Mouse (Mus musculus) inflammation-experienced regulatory T-cells, adult 6 months (primary cell): Measurements from ENCODE around the gene Gdpd5. TPM values are rescaled to one million over a fixed set of nuclear protein-coding genes. Genes with fewer than 3 reads are reported as not detected.
A peak's percentile ranks its signal among the peaks of the same experiment; 100 is the strongest.

Source experiments
- ATAC-seq: one replicate; pipeline ENCODE4 v1.8.0; 2017
- polyA plus RNA-seq, 3 experiments: library from polyadenylated mRNA; unstranded; fragments of 100-300 nt; shearing (Covaris generic); gene quantifications; one replicate each; pipeline ENCODE4 v1.2.1; 2017

Gdpd5 gene
- polyA plus RNA-seq, 3 experiments from 2014 or later: 15.1 to 29.0 (median 17.5) TPM

DNA sequence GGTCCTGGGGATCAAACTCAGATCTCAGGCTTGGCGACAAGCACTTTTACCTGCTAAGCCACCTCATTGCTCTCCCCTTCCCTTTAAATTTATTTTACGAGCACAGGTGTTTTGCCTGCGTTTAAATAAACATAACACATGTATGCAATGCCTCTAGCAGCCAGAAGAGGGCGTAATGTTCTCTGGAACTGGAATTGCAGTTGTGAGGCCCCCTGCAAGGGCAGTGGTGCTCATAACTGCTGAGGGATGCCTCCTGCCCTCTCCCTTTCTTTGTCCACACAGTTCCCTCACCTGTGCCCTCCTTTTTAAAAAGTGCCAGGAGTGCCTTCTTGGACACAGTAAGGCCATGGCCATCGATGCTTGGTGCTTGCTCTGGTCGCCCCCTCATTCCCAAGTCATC, 62.8 kb downstream of the Gdpd5 start:
- ATAC-seq: no peak

DNA sequence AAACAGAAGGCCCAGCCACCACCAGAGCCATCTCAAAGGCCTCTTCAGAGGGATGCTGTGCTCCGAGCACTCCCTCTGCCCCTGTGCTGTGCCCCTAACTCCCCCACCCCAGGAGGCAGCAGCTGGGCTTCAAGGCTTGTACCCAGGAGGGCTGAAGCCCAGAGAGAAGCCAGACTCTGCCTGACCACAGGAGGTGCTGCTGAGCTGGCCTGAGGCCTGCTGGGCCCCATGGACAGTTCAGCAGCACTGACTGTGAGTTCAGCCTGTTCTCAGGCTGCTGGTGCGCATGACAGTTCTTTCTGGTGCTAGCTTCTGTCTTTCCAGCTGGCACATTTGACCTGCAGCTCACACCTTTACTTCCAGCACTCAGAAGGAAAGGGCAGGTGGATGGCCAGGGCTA, 64.6 kb downstream of the Gdpd5 start:
- ATAC-seq: no peak

DNA sequence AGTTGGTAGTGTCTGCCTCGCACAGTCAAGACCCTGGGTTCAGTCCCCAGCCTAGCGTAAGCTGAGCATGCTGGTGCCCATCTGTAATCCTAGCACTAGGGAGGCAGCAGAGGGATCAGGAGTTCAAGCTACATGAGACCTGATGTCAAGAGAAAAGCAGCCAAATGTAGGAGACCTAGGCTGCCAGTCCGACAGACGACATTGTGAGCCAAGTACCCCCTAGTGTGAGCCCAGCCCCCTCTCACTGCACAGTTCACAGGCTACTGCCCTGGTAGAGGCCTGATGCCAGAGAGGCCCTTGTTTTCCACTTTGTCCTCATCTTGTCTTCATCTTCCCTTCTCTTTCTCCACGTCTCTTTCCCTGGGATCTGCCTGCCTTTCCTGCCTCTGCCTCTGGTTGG, 66.1 kb downstream of the Gdpd5 start:
- ATAC-seq: no peak

DNA sequence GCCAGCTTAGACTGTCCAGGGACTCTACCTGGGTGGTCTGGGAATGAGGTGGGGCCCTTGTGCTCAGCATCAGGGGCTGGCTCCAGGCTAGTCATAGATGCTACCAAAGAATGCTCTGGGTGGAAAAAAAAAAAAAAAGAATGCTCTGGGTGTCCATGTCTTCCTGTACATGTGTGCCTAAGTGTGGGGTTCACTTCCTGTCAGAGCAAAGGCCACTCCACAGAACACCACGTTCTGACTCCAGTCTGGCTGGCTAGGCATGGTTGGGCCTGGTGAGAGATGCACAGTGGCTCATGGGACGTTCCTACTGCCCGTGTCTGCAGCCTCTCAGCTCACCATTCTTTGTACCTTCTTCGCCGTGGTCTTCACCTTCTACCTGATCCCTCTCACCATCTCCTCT, 67.4 kb downstream of the Gdpd5 start:
- peak; percentile 56 for ATAC-seq

DNA sequence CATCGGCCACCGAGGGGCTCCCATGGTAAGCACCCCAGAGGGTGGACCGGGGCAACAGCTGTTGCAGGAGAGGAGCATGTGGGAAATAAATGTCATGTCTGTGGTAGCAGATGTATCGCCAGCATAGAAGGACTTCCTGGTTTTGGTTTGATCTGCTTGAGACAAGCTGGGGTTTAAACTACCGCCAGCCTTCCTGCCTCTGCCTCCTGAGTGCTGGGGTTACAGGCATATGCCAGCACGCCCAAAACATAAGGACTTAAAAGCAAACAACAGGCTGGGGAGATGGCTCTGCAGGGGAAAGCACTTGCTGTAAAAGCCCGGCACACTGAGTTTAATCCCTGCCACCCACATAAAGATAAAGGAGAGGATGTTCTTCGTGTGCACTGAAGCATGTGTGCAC, 67.8 kb downstream of the Gdpd5 start:
- ATAC-seq: peak; percentile 64

DNA sequence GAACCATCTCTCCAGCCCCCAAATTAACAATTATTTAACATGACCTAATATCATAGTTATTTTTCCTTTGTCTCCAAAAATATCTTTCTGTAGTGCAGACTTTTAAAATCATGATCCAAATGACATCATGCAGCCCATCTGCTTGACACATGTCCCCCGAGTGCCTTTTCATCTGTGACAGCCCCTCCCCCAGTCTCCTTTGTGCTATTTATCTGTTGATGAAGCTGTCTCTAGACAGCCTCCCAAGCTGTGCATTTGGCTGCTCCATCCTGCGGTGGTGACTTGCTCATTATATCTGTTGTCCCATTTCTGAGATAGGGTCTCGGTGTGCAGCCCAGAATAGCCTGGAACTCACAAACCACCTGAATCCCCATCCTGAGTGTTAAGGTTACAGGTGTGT, 68.5 kb downstream of the Gdpd5 start:
- no peak for ATAC-seq

DNA sequence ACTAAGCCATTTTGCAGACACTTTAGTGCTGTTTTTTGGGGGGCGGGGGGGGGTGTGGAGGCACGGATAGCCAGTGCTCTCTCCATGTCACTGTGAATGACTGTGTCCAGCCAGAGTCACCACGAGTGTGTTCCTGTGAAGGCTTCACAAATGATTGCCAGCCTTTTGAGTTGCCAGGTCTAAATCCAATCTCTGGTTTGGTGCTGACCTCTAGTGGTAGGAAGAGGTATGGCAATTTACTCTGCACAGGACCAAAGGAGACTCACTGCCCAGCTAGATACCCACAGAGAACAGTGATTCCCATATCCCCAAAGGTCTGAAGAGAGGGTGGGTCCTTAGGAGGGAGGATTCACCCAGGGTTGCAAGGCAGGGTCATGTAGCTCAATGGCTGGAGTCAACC, 69.5 kb downstream of the Gdpd5 start:
- peak; percentile 67 for ATAC-seq

DNA sequence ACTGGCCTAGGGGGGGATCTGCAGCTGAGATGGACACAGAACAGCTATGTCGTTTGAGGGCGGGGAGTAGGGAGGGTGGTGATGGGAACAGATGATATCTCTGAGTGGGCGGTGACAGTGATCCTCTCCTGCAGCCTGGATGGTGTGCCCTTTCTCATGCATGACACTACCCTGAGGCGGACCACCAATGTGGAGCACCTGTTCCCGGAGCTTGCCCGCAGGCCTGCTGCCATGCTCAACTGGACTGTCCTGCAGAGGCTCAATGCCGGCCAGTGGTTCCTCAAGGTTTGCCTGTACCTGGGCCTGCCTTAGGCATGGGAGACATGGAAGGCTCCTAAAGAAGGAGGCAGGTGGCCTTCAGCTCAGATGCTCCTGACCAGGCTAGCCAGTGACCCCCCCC, 71.6 kb downstream of the Gdpd5 start:
- ATAC-seq: no peak

DNA sequence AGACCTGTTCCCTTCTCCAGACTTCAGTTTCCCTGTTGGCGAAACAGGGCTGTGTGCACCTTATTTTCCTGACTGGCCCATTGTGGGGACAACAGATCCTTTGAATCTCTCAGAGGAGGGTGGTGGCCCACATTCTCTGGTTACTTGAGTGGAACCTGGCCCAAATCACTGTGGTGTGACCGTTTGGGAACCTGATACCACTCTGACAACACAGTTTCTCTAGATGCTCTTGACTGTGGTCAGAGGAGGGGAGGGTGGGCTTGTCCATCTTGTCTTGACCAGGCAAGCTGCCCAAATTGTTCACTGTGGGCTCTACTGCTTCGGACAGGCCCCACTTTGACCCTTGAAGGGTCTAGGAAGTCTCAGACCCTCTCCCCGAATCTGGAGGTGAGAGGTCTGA, 72.8 kb downstream of the Gdpd5 start:
- no peak for ATAC-seq

DNA sequence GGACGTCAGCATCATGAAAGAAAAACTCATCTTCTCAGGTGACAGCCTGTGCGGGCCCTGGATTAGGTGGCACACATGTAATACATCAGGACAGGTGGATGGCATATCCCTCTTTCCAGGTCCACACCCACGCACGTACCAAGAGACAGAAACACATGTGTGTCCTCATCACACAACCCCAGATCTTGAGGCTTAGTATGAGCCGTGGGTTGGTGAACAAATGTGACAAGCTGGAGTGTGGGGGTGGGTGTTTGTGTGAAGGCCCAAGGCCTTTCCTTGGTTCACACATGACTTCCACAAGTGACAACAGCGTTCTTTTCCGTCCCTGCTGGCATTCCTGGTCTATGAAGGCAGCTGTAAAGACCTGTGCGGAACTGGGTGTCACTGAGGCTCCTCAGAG, 77.6 kb downstream of the Gdpd5 start:
- ATAC-seq: no peak

DNA sequence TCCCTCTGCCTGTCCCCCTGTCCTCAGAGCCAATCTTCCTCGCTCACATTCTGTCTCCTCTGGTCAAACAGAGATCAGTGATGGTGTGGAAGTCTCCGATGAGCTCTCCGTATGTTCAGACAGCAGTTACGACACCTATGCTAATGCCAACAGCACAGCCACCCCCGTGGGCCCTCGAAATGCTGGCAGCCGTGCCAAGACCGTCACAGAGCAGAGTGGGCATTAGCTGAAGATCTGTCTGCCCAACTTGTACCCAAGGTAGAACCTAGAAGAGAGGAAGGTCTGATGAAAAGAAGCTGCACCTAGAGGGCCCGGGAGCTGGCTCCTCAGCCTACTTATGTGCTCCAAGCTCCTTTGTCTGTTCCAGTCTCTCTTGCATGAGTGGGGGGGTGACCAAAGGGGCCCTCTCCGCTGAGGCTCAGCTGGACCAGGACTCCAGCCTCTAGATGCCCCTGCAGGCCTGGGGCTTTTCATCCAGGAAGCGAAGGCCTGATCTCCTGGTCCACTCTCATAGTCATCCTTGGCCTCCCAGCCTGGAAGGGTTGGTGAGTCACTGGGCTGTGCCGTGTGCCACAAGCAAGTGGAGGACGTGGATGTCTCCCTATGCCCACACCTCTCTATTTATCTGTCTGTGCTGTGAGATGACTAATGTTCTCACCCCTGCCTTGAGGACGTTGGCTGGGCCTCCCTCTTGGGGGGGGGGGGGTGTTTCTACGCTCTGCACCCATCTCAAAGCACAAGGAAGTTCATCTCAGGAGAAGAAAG, 78.9 kb downstream of the Gdpd5 start:
- ATAC-seq: no peak

DNA sequence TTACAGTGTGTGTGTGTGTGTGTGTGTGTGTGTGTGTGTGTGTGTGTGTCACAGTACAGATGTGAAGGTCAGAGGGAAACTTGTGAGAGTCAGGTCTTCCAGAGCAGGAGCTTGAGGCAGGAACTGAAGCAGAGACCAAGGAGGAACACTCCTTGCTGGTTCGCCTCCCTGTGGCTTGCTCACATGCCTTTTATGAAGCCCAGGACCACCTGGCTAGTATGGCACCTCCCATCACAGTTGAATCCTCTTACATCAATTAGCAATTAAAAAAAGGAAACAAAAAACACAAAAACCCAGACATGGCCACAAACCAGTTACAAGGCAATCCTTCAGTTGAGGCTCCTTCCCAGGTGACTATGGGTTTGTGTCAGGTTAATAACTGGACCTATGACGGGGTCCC, 81.9 kb downstream of the Gdpd5 start:
- ATAC-seq: no peak

DNA sequence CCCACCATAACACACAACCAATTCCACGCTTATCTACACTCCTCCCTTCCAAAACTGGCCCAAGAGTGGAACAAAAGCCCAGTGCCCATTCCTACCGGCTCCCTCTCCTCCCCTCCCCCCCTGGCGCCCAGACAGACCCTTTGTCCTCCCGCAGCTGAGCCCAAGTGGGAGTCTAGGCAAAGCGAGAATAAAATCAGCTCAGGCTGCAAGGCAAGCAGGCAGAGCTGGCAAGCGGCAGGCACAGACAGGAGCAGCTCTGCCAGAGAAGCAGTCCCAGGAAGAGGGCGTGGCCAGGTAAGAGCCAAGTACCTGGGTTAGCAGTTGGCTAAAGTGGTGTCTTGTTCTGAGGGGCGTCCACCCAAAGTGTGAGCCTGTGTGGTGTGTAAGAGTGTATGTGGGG, 84.6 kb downstream of the Gdpd5 start, which contains the start of gene Klhl35:
Klhl35 (plus strand) TSS at position 194 of the 400 bp plus-strand sequence.
- no peak for ATAC-seq

DNA sequence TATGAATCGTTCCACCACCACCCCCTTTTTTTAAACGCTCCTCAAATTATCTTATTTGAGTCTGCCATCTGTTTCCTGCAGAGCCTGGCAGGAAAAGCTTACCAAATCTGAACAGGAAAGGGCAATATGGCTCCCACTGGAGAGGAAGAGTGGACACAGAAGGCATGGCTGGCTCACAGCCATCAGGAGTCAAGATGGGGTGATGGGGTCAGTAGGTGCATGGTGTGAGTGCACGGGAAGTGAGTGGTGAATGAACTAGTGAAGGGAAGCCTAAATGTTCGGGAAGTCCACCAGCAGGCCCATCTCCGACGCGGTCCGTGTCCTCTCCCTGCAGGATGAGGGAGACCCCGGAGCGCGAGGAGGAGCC, 86.7 kb downstream of the Gdpd5 start:
- ATAC-seq: no peak

DNA sequence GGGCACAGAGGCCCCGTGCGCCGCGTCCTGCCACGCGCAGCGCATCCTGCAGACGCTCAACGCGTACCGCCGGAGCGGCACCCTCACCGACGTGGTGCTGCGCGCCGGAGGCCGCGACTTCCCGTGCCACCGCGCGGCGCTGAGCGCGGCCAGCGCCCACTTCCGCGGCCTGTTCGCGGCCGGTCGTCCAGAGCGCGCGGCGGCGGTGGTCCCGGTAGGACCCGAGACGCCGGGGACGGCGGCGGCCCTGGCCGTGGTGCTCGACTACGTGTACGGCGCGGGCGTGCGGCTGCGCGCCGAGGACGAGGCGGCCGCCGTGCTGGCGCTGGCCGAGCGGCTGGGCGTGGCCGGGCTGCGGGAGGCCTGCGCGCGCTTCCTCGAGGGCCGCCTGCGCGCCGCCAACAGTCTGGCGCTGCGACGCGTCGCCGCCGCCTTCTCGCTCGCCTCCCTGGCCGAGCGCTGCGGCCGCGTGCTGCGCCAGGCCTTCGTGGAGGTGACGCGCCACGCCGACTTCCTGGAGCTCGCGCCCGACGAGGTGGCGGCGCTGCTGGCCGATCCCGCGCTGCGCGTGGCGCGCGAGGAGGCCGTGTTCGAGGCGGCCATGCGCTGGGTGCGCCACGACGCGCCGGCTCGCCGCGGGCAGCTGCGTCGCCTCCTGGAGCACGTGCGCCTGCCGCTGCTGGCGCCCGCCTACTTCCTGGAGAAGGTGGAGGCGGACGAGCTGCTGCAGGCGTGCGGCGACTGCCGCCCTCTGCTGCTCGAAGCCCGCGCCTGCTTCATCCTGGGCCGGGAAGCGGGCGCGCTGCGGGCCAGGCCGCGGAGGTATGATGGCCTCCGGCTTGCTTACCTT, 87.3 kb downstream of the Gdpd5 start:
- peak; percentile 78 for ATAC-seq

DNA sequence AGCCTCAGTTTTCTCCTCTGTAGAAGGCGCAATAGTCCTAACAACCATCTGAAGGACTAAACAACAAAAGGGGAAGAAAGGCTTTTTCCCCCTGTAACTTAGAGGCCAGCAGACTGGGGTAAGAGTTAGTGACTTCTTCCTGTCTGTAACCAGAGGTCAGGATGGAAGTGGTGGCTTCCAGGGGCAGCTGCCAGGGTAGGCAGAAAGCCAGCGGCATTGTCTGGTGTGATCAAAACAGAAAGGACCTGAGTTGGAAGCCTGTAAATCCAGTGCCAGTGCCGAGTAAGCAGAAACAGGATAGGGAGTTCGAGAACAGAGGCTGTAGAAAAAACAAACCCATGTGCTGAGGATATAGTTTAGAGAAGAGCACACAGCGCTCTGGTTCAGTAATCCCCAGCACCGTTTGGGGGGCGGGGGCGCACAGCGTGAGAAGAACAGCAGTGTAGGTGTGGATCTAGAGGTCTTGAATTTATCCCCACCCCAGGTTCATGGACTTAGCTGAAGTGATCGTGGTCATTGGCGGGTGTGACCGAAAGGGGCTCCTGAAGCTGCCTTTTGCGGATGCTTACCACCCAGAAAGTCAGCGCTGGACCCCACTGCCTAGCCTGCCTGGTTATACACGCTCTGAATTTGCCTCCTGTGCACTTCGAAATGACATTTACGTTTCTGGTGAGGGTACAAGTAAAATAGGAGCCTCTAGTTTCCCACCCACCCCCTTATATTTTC, 88.6 kb downstream of the Gdpd5 start:
- no peak for ATAC-seq

DNA sequence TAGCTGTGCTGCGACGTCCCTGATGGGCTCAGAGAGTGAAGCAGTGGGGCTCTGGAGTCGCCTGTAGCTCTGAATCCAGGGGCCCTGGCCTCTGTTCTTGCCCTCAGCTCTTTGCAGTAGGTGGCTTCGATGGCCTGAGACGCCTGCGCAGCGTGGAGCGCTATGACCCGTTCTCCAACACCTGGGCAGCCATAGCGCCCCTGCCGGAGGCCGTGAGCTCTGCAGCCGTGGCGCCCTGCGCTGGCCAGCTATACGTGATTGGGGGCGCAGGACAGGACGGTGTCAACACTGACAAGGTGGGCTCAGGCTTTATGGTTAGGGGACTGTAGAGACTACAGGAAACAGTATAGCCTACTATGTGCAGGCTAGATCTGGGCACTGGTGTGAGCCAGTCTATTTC, 90.4 kb downstream of the Gdpd5 start:
- no peak for ATAC-seq

DNA sequence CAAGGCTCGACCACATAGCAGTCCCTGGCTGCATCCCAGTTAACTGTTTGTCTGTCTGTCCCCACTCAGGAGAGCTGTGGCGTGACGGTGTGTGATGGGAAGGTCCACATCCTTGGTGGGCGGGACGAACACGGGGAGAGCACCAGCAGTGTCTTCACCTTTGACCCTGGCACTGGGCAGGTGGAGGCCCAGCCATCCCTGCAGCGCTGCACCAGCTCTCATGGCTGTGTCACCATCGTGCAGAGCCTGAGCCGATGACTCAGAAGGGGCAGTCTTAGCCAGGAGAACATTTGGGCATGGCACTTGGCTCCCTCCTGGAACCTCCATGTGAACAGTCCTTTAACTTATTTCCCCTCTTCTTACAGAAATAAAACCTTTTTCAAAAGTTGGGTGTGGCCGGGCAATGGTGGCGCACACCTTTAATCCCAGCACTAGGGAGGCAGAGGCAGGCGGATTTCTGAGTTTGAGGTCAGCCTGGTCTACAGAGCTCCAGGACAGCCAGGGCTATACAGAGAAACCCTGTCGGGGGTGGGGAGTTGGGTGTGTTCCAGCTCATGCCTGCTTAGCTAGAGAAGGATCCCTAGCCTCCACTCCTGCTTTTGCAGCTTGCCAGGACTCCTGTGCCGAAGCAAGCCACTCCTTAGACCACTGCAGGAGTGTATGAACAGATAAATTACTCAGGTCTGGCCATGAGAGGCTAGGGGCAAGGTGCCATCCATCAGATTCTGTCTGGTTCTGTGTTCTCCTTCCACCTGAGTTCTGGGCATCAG, 92.6 kb downstream of the Gdpd5 start:
- no peak for ATAC-seq

DNA sequence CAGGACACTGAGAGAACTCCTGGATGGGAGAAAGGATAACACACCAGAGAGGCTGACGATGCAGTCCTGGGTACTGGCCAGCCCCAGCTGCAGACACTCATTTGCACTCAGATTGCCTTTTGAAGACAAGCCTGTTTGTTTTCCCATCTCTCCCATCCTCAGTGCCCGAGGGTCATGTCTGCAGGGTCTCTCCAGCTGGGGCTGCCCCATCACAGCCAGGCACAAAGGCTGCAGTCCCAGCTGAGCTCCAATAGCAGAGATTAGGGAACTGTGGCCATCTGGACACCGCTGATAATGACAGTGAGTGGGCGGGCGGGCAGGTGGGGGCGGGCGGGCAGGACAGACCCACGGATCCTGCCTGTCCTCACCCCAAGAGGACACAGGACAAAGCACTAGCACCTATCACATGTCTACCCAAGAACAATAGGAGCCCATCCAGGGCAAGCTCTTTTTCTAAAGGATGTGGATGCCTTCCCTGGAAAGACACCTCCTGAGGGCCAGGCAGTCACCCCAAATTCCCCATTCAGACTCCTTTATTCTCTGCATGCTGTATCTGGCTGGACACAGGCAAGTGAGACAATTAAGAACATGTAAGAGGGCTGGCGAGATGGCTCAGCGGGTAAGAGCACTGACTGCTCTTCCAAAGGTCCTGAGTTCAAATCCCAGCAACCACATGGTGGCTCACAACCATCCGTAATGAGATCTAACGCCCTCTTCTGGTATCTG, 93.8 kb downstream of the Gdpd5 start:
- no peak for ATAC-seq

DNA sequence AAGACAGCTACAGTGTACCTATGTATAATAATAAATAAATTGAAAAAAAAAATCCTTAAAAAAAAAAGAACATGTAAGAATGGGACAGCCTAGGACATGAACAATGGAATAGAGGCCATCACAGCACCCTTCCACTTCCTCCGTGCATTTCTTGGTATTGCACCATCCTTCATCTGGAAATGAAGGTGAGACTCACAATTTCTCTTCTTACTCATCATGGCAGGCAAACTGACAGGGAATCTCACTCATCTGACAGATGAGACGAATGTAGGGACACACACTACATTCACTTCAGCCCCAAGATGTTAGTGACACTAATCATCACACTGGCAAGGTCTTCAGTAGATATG, 94.3 kb downstream of the Gdpd5 start:
- ATAC-seq: no peak

DNA sequence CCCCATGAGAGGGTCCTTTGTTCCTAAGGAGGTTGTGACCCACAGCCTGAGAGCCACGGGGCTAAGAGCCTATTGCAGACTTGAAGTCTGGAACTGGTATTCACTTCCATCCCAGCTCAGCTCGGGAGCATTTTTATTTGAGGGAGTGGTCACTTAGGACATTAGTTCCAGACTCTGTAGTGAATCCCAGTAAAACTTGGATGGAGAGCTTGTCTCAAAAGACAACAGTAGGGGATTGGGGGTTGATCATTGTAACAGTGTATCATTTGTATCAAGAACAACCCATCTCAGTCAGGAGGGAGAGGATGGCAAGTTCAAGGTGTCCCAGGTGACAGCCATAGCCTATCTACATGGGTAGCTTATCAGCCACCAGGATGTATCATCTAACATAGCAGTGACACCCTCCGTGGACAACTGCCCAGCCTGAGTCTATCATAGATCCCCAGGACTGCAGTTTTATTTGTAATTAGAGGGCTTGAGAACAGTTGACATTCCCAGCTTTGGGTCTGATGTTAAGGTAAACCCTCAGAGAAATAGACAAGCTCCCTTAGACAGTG, 95.4 kb downstream of the Gdpd5 start:
- no peak for ATAC-seq

DNA sequence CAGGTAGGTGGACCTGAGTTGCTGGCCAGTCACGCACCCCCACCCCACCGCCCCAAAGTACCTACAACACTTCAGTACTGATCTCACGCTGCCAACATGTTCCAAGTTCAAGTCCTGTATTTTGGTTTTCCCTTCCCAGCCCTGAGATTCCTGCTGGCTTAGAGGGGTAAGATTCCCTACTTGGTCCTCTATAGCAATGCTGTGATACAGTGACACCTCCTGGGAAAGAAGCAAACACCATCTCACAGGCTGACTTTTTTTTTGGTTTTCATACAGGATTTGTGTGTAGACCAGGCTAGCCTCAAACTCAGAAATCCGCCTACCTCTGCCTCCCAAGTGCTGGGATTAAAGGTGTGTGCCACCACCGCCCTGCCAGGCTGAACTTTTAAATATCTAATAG, 96.0 kb downstream of the Gdpd5 start:
- ATAC-seq: no peak
